In the genomic region with DNA sequence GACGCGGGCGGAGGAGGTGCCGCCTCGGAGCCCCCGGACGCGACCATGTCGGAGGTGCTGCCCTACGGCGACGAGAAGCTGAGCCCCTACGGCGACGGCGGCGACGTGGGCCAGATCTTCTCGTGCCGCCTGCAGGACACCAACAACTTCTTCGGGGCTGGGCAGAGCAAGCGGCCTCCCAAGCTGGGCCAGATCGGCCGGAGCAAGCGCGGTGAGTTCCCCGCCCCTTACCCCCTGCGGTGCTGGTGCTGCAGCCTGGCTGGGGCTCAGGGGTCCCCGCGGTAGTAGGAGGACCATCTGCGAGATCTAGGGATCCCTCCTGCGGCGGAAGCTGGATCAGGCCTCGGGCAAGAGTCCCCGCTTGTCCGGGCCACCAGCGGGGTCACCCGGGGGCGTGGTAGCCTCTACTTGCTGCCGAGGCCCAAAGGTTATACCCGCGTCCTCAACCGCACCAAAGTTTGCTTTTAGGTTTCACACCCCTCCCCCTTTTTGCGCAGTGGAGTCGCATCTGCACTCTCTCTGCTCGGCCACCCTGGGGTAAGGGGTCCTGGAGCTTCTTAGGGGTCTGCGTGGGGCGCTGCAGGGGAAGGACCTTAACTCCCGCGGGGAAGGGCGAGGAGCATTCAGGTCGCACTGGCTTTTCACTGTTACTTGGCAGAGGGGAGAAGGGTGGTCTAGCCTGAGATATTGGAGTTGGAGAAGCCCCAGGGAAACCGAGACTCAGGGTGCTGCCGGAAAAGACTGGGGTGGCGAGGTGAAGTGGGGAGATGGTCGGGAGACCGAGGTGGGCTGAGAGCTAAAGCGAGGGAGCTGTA, we compare ENCODE assay signal across 8 mouse cellular contexts. TPM values are rescaled to one million over a fixed set of nuclear protein-coding genes. Genes with fewer than 3 reads are reported as not detected.
DNase-seq lines count a peak whose midpoint lies in the region; ATAC-seq and TF ChIP-seq lines count a peak whose summit lies in the region.

No protein-coding gene starts in this region.

- H3K36me3 ChIP-seq in forebrain, postnatal 0 days (ENCODE audit: insufficient read depth) = no peaks in the 10 kb centered on the region; the same call in 1 of the 2 replicates
- no peaks in the 10 kb centered on the region for H3K36me3 ChIP-seq in intestine, postnatal 0 days (ENCODE audit: control insufficient read depth, insufficient read depth)
- no peaks in the 10 kb centered on the region for H3K36me3 ChIP-seq in lung, embryonic 14.5 days (ENCODE audit: insufficient read depth)
- no peaks in the 10 kb centered on the region for H3K36me3 ChIP-seq in stomach, embryonic 15.5 days

- 1% methylated on average over 58 of the region's 58 CpGs for WGBS in forebrain, postnatal 0 days
- under 1% methylated on average over 56 of the region's 58 CpGs for WGBS in intestine, postnatal 0 days
- WGBS in lung, embryonic 14.5 days = under 1% methylated on average over 57 of the region's 58 CpGs
- WGBS in stomach, embryonic 15.5 days = under 1% methylated on average over 58 of the region's 58 CpGs

- H3K9me3 ChIP-seq in forebrain, postnatal 0 days (ENCODE audit: low read length) = no peaks in the 10 kb centered on the region
- no peaks in the 10 kb centered on the region for H3K9me3 ChIP-seq in intestine, postnatal 0 days (ENCODE audit: control insufficient read depth)
- no peaks in the 10 kb centered on the region for H3K9me3 ChIP-seq in lung, embryonic 14.5 days (ENCODE audit: low read depth, low read length)
- H3K9me3 ChIP-seq in stomach, embryonic 15.5 days = no peaks in the 10 kb centered on the region

- H3K27ac ChIP-seq in forebrain, postnatal 0 days (ENCODE audit: low read depth, low read length) = peak overlapping the region; percentile 90
- peak overlapping the region; percentile 95 for H3K27ac ChIP-seq in intestine, postnatal 0 days (ENCODE audit: low read depth, low read length)
- peak overlapping the region; percentile 78 for H3K27ac ChIP-seq in lung, embryonic 14.5 days (ENCODE audit: low read depth)
- H3K27ac ChIP-seq in stomach, embryonic 15.5 days = peak overlapping the region; percentile 83

- peak overlapping the region; percentile 86 for H3K9ac ChIP-seq in forebrain, postnatal 0 days
- H3K9ac ChIP-seq in intestine, postnatal 0 days (ENCODE audit: low read depth, low read length) = peak overlapping the region; percentile 93
- H3K9ac ChIP-seq in lung, embryonic 14.5 days = peak overlapping the region; percentile 77
- H3K9ac ChIP-seq in stomach, embryonic 15.5 days = peak overlapping the region; percentile 92

- no peak; the same call in 1 of the 2 replicates for TF ChIP-seq CTCF in forebrain, postnatal 0 days (IDR thresholded peaks at IDR 0.05; ENCODE audit: low read depth)
- TF ChIP-seq CTCF in intestine, postnatal 0 days (IDR thresholded peaks at IDR 0.05; ENCODE audit: low read depth) = peak; percentile 31
- no peak for TF ChIP-seq CTCF in lung, embryonic 14.5 days (IDR thresholded peaks at IDR 0.05; ENCODE audit: low read depth)

- H3K4me1 ChIP-seq in forebrain, postnatal 0 days (ENCODE audit: insufficient read depth) = peaks cover 5% of the 10 kb centered on the region
- peaks cover 5% of the 10 kb centered on the region; the same call in 1 of the 2 replicates for H3K4me1 ChIP-seq in intestine, postnatal 0 days (replicated peaks; ENCODE audit: control insufficient read depth, insufficient read depth, low read length)
- H3K4me1 ChIP-seq in lung, embryonic 14.5 days (ENCODE audit: insufficient read depth) = no peaks in the 10 kb centered on the region; the same call in 1 of the 2 replicates
- H3K4me1 ChIP-seq in stomach, embryonic 15.5 days = peaks cover 33% of the 10 kb centered on the region

- DNase-seq in ovary, postnatal 10 days (ENCODE audit: low spot score) = peak; percentile 24
- DNase-seq in ovary, postnatal 14 days (ENCODE audit: low spot score) = no peak
- peak; percentile 80 for DNase-seq in cerebellum, adult 11-12 months
- peak; percentile 37 for DNase-seq in forebrain, postnatal 0 days
- peak; percentile 48 for DNase-seq in lung, embryonic 14.5 days
- DNase-seq in right cerebral cortex, adult 18-20 months = no peak

- ATAC-seq in forebrain, postnatal 0 days = peak; percentile 11; the same call in 1 of the 2 replicates
- ATAC-seq in intestine, postnatal 0 days = no peak
- peak; percentile 39 for ATAC-seq in lung, embryonic 14.5 days (ENCODE audit: insufficient read depth)
- ATAC-seq in stomach, embryonic 15.5 days (ENCODE audit: insufficient read depth, low FRiP score, low read depth) = no peak

- H3K4me2 ChIP-seq in forebrain, postnatal 0 days (ENCODE audit: low read depth) = peak overlapping the region; percentile 96
- peak overlapping the region; percentile 92 for H3K4me2 ChIP-seq in intestine, postnatal 0 days (replicated peaks; ENCODE audit: low read depth)
- peak overlapping the region; percentile 94 for H3K4me2 ChIP-seq in lung, embryonic 14.5 days
- H3K4me2 ChIP-seq in stomach, embryonic 15.5 days = peak overlapping the region; percentile 90

- no peaks in the 10 kb centered on the region for H3K27me3 ChIP-seq in forebrain, postnatal 0 days (ENCODE audit: insufficient read depth, low read length)
- H3K27me3 ChIP-seq in intestine, postnatal 0 days (replicated peaks; ENCODE audit: control insufficient read depth, insufficient read depth, low read length) = no peaks in the 10 kb centered on the region
- peaks cover 20% of the 10 kb centered on the region for H3K27me3 ChIP-seq in lung, embryonic 14.5 days (ENCODE audit: insufficient read depth, low read length)
- no peaks in the 10 kb centered on the region for H3K27me3 ChIP-seq in stomach, embryonic 15.5 days (replicated peaks)

- H3K4me3 ChIP-seq in forebrain, postnatal 0 days (ENCODE audit: low read depth, low read length) = peak overlapping the region; percentile 82
- peak overlapping the region; percentile 94 for H3K4me3 ChIP-seq in intestine, postnatal 0 days (ENCODE audit: low read depth, low read length)
- H3K4me3 ChIP-seq in lung, embryonic 14.5 days (ENCODE audit: low read depth, low read length) = peak overlapping the region; percentile 79
- H3K4me3 ChIP-seq in stomach, embryonic 15.5 days (replicated peaks) = peak overlapping the region; percentile 87

RNA-seq across cellular contexts. Expression of gene Camk2n1, which starts 1.2 kb away (rescaled TPM):
- total RNA-seq in forebrain, postnatal 0 days (2014; rRNA removed) = 45.9 and 48.3 TPM in 2 replicates
- polyA plus RNA-seq in forebrain, postnatal 0 days (2015; fragmentation: Nextera tagmentation; extraction: Ambion mirVana) = 17.1 and 21.4 TPM in 2 replicates
- polyA plus RNA-seq in intestine, postnatal 0 days (2015; fragmentation: Nextera tagmentation; extraction: Ambion mirVana) = 10.9 and 12.2 TPM in 2 replicates
- 2.6 and 3.2 TPM in 2 replicates for polyA plus RNA-seq in lung, embryonic 14.5 days (2014; fragmentation: Nextera tagmentation; extraction: Ambion mirVana)
- polyA plus RNA-seq in stomach, embryonic 15.5 days (2015; fragmentation: Nextera tagmentation; extraction: Ambion mirVana) = 5.0 and 5.2 TPM in 2 replicates

RNA-seq across cellular contexts. Expression of gene Mul1, which starts 20.9 kb away (rescaled TPM):
- 30.1 and 32.4 TPM in 2 replicates for total RNA-seq in forebrain, postnatal 0 days (2014; rRNA removed)
- polyA plus RNA-seq in forebrain, postnatal 0 days (2015; fragmentation: Nextera tagmentation; extraction: Ambion mirVana) = 13.5 and 19.4 TPM in 2 replicates
- polyA plus RNA-seq in intestine, postnatal 0 days (2015; fragmentation: Nextera tagmentation; extraction: Ambion mirVana) = 34.7 and 35.0 TPM in 2 replicates
- 16.1 and 18.0 TPM in 2 replicates for polyA plus RNA-seq in lung, embryonic 14.5 days (2014; fragmentation: Nextera tagmentation; extraction: Ambion mirVana)
- polyA plus RNA-seq in stomach, embryonic 15.5 days (2015; fragmentation: Nextera tagmentation; extraction: Ambion mirVana) = 15.7 and 18.6 TPM in 2 replicates

RNA-seq across cellular contexts. Expression of gene Fam43b, which starts 59.0 kb away (rescaled TPM):
- total RNA-seq in forebrain, postnatal 0 days (2014; rRNA removed) = 11.9 and 14.7 TPM in 2 replicates
- 18.9 and 22.6 TPM in 2 replicates for polyA plus RNA-seq in forebrain, postnatal 0 days (2015; fragmentation: Nextera tagmentation; extraction: Ambion mirVana)
- polyA plus RNA-seq in intestine, postnatal 0 days (2015; fragmentation: Nextera tagmentation; extraction: Ambion mirVana) = not detected in 2 replicates
- polyA plus RNA-seq in lung, embryonic 14.5 days (2014; fragmentation: Nextera tagmentation; extraction: Ambion mirVana) = not detected in 2 replicates
- 0.31 TPM in 1 of 2 replicates, not detected in the other for polyA plus RNA-seq in stomach, embryonic 15.5 days (2015; fragmentation: Nextera tagmentation; extraction: Ambion mirVana)

Comparison
In these comparisons a context has a peak if more than half of its experiments do, and no peak if none do; other contexts are left out.
1. DNase-seq: peak in ovary, postnatal 10 days (single experiment), cerebellum, adult 11-12 months (single experiment), forebrain, postnatal 0 days (single experiment) and lung, embryonic 14.5 days (single experiment); none in ovary, postnatal 14 days (single experiment) and right cerebral cortex, adult 18-20 months (single experiment).
2. ATAC-seq: peak in forebrain, postnatal 0 days (single experiment) and lung, embryonic 14.5 days (single experiment); none in intestine, postnatal 0 days (single experiment) and stomach, embryonic 15.5 days (single experiment).
3. RNA of gene Fam43b, which starts 59.0 kb away (polyA plus RNA-seq): 18.9 to 22.6 TPM in forebrain, postnatal 0 days; 0.31 TPM in stomach, embryonic 15.5 days, not detected in intestine, postnatal 0 days and not detected in lung, embryonic 14.5 days; every median in the first group is over 10 times any median in the second.
4. Peak in every context shown above with its lines, with median percentiles within 50 percentile points of each other: H3K27ac ChIP-seq, H3K4me2 ChIP-seq, H3K4me3 ChIP-seq and H3K9ac ChIP-seq.